Mouse (Mus musculus): ENCODE data around the gene Itgb1bp1.

DNA sequence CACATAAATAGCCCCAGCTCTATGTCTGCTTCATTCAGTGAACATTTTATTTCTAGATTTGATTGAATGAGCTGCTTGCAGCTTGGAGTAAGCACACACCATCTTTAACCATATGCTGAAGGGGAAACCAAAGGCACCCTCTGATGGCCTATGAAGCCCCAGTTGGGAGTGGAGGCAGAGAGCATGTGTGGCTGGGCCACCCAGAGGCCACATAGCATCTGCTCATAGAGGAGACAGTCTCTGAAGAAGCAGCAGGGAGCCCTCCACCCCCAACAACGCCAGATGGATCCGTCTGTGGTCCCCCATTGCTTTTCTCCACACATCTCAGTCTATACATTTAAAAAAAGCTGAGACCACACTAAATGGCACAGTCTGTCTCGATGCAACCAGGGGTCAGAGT, 44.1 kb downstream of the Itgb1bp1 start:
- TF ChIP-seq ZC3H11A (IDR thresholded peaks at IDR 0.05; ENCODE audit: borderline replicate concordance, low read depth, low read length) (no peak), HCFC1 (IDR thresholded peaks at IDR 0.05; ENCODE audit: borderline replicate concordance, insufficient read depth, low read length) (no peak)
